Mouse (Mus musculus) lung, postnatal 0 days (tissue): ENCODE data around the gene Snx30. TPM values are rescaled to one million over a fixed set of nuclear protein-coding genes. Genes with fewer than 3 reads are reported as not detected.

ENCODE experiments used
- ATAC-seq: fragments of 200-750 bp; cut with Nextera tagmentation; 2 replicates; pipeline ENCODE4 v1.8.0; 2017; ENCODE audit warnings: moderate library complexity
- DNase-seq: peaks from one replicate; pipeline ENCODE4 v3.0.0-alpha.2; 2016; ENCODE audit warnings: low spot score
- H3K27ac ChIP-seq: fragments of 300-500 bp; sonication (generic); 2 replicates; pipeline ENCODE4 v1.5.1; 2014; ENCODE audit warnings: antibody characterized with exemption, mild to moderate bottlenecking, low read length, mixed read lengths
- H3K27me3 ChIP-seq: fragments of 300-500 bp; sonication (generic); replicated peaks from 2 replicates; pipeline ENCODE4 v1.6.1; 2014; ENCODE audit warnings: low read length, mixed read lengths; ENCODE audit not compliant: insufficient read depth
- H3K36me3 ChIP-seq: fragments of 300-500 bp; sonication (generic); 2 replicates; pipeline ENCODE4 v1.6.1; 2014; ENCODE audit warnings: low read length, mixed read lengths; ENCODE audit not compliant: insufficient read depth
- H3K4me1 ChIP-seq: fragments of 300-500 bp; sonication (generic); 2 replicates; pipeline ENCODE4 v1.6.1; 2014; ENCODE audit warnings: antibody characterized with exemption, low read depth, low read length, mixed read lengths; ENCODE audit not compliant: insufficient read depth
- H3K4me2 ChIP-seq: fragments of 300-500 bp; sonication (generic); replicated peaks from 2 replicates; pipeline ENCODE4 v1.6.1; 2014; ENCODE audit warnings: low read depth, mild to moderate bottlenecking, low read length, moderate library complexity, mixed read lengths
- H3K4me3 ChIP-seq: fragments of 300-500 bp; sonication (generic); 2 replicates; pipeline ENCODE4 v1.5.1; 2014; ENCODE audit warnings: low read depth, low read length
- H3K9ac ChIP-seq: fragments of 300-500 bp; sonication (generic); replicated peaks from 2 replicates; pipeline ENCODE4 v1.6.1; 2014; ENCODE audit warnings: low read depth, mild to moderate bottlenecking
- H3K9me3 ChIP-seq: fragments of 300-500 bp; sonication (generic); 2 replicates; pipeline ENCODE4 v1.6.1; 2016; ENCODE audit warnings: low read length, mixed read lengths
- CTCF ChIP-seq: IDR thresholded peaks from 2 replicates; pipeline ENCODE4 v1.5.1; 2016; ENCODE audit warnings: antibody characterized with exemption, mild to moderate bottlenecking
- EP300 ChIP-seq: IDR thresholded peaks from 2 replicates; pipeline ENCODE4 v1.6.1; 2016; ENCODE audit warnings: antibody characterized with exemption, mild to moderate bottlenecking, control low read depth
- WGBS: fragments of 180-500 bp; shearing (Covaris S2); extraction: QIAGEN DNeasy Blood & Tissue Kit; methylation state at CpG from one replicate; pipeline ENCODE4 v1.1.7; 2014; 5-methylcytosine and 5-hydroxymethylcytosine counted together
- polyA plus RNA-seq: library from polyadenylated mRNA; unstranded; fragments of >200 nt; fragmentation: Nextera tagmentation; extraction: Ambion mirVana; gene quantifications from 2 replicates; pipeline ENCODE4 v1.2.1, GENCODE M21; 2015

Snx30 gene
- polyA plus RNA-seq, 1 experiment from 2014 or later: 12.0 TPM

GRCm38 (mm10) chr4:59859693-59860425 is 54.2 kb downstream of the Snx30 start:
- 0 out of 2 replicates have a peak, but pooled peaks cover 2% of the 10 kb centered on the region for H3K4me1 ChIP-seq
- H3K27me3 ChIP-seq: no peaks in the 10 kb centered on the region
- WGBS: 52% methylated on average over 16 of the region's 16 CpGs
- H3K4me2 ChIP-seq: no peak overlapping the region
- no peak overlapping the region for H3K9ac ChIP-seq
- no peaks in the 10 kb centered on the region for H3K36me3 ChIP-seq
- H3K4me3 ChIP-seq: no peak overlapping the region
- ATAC-seq: peak; percentile 84
- no peaks in the 10 kb centered on the region for H3K9me3 ChIP-seq
- peak overlapping the region; percentile 66 for H3K27ac ChIP-seq
- peak; percentile 87 for DNase-seq
- TF ChIP-seq EP300: 0 out of 2 replicates have a peak, but pooled peaks have one; percentile 23
- no peak for TF ChIP-seq CTCF

DNA sequence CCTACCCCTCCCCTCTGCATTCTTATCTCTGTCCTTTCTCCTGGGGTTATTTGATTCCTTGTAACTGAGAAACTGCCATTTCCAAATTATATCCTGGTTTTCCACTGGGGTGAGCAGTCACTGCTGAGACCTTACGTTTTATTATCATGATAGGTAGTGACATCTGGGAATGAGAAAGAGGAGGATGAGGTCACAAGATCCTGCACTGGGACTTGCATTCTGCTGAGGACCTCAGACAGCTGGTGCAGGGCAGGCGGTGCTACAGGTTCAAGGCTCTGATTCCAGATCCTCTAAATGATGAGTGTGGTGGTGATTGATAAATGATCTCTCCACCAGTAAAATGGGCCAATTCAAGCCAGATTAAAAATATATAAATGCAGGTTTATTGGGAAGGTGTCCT is 54.8 kb downstream of the Snx30 start:
- H3K4me1 ChIP-seq: 0 out of 2 replicates have a peak, but pooled peaks cover 2% of the 10 kb centered on the region
- DNase-seq (no peak), ATAC-seq (no peak)
- TF ChIP-seq EP300 (no peak), CTCF (no peak)
- 71% methylated on average over 2 of the region's 2 CpGs for WGBS
- no peak overlapping the region for H3K4me3 ChIP-seq
- H3K27ac ChIP-seq: no peak overlapping the region; the same call in none of the 2 replicates
- H3K9ac ChIP-seq: no peak overlapping the region
- H3K9me3 ChIP-seq: no peaks in the 10 kb centered on the region
- no peaks in the 10 kb centered on the region for H3K27me3 ChIP-seq
- H3K4me2 ChIP-seq: no peak overlapping the region
- H3K36me3 ChIP-seq: no peaks in the 10 kb centered on the region

DNA sequence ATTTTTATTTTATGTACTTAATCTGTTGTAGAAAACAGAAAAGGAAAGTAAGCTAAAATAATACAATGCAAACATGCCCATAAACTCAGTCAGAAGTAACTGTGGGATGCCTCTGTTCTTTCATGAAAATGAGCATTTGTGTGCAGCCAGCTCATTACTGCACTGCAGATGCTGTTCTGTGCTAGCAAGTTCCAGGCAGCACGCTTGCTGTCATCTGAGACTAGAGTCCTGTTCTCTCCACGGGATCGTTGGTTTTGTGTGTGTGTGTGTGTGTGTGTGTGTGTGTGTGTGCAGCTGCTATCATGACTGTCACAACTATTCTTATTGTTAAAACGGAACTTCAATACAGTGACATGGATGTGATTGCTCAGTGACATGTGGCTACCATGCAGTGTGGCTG is 56.2 kb downstream of the Snx30 start:
- no peak overlapping the region for H3K9ac ChIP-seq
- H3K4me1 ChIP-seq: 0 out of 2 replicates have a peak, but pooled peaks cover 2% of the 10 kb centered on the region
- H3K9me3 ChIP-seq: no peaks in the 10 kb centered on the region
- 46% methylated on average over 4 of the region's 4 CpGs for WGBS
- ATAC-seq: no peak
- no peak for TF ChIP-seq EP300
- no peak for TF ChIP-seq CTCF
- H3K4me3 ChIP-seq: no peak overlapping the region
- H3K36me3 ChIP-seq: no peaks in the 10 kb centered on the region
- no peak overlapping the region for H3K4me2 ChIP-seq
- no peak overlapping the region for H3K27ac ChIP-seq
- DNase-seq: no peak
- H3K27me3 ChIP-seq: no peaks in the 10 kb centered on the region

- 86% methylated on average over 1 of the region's 1 CpGs for WGBS
- no peak overlapping the region for H3K4me3 ChIP-seq
- H3K9ac ChIP-seq: no peak overlapping the region
- TF ChIP-seq CTCF (no peak), EP300 (no peak)
- DNase-seq (no peak), ATAC-seq (no peak)
- 0 out of 2 replicates have a peak, but pooled peaks cover 2% of the 10 kb centered on the region for H3K4me1 ChIP-seq
- H3K36me3 ChIP-seq: no peaks in the 10 kb centered on the region
- no peak overlapping the region for H3K27ac ChIP-seq
- H3K4me2 ChIP-seq: no peak overlapping the region
- no peaks in the 10 kb centered on the region for H3K9me3 ChIP-seq
- H3K27me3 ChIP-seq: no peaks in the 10 kb centered on the region
Measured at GRCm38 (mm10) chr4:59862335-59862734, 56.7 kb downstream of the Snx30 start.

- Histone ChIP-seq H3K4me3 (no peak overlapping the region), H3K9me3 (no peaks in the 10 kb centered on the region), H3K27me3 (no peaks in the 10 kb centered on the region), H3K27ac (no peak overlapping the region; the same call in 1 of the 2 replicates), H3K36me3 (no peaks in the 10 kb centered on the region), H3K4me2 (no peak overlapping the region), H3K9ac (no peak overlapping the region), H3K4me1 (0 out of 2 replicates have a peak, but pooled peaks cover 2% of the 10 kb centered on the region)
- WGBS: 52% methylated on average over 6 of the region's 6 CpGs
- ATAC-seq: peak; percentile 33
- TF ChIP-seq EP300 (0 out of 2 replicates have a peak, but pooled peaks have one; percentile 32), CTCF (no peak)
- DNase-seq: peak; percentile 58
Measured at GRCm38 (mm10) chr4:59863869-59864268, 58.2 kb downstream of the Snx30 start.

GRCm38 (mm10) chr4:59868086-59868485 is 62.4 kb downstream of the Snx30 start:
- H3K27ac ChIP-seq: no peak overlapping the region
- H3K9ac ChIP-seq: no peak overlapping the region
- no peaks in the 10 kb centered on the region for H3K27me3 ChIP-seq
- no peak overlapping the region for H3K4me2 ChIP-seq
- DNase-seq (no peak), ATAC-seq (no peak)
- no peak overlapping the region for H3K4me3 ChIP-seq
- peaks cover 12% of the 10 kb centered on the region; the same call in 1 of the 2 replicates for H3K4me1 ChIP-seq
- WGBS: 83% methylated on average over 11 of the region's 11 CpGs
- no peak for TF ChIP-seq EP300
- H3K36me3 ChIP-seq: no peaks in the 10 kb centered on the region
- H3K9me3 ChIP-seq: no peaks in the 10 kb centered on the region
